Mouse (Mus musculus): ENCODE measurements around the gene Gm45808. TPM values are rescaled to one million over a fixed set of nuclear protein-coding genes. Genes with fewer than 3 reads are reported as not detected.

Gm45808 gene
- not detected for total RNA-seq (2023)

GRCm38 (mm10) chr7:45486761-45487415 lies at the start of gene Gm45808:
Gene Gm45808, minus strand, starts transcription at chr7:45486811.

GRCm38 (mm10) chr7:45525809-45526473 lies 39.3 kb upstream of the Gm45808 start, which contains the start of the genes Ppp1r15a and Plekha4:
Gene Ppp1r15a, minus strand, starts transcription at chr7:45526268.
Gene Plekha4, plus strand, starts transcription at chr7:45526330.

GRCm38 (mm10) chr7:45509912-45510787 lies 23.5 kb upstream of the Gm45808 start, which contains the start of gene Nucb1:
Gene Nucb1, minus strand, starts transcription at chr7:45510406.

GRCm38 (mm10) chr7:45488293-45489204 lies 1.9 kb upstream of the Gm45808 start, which contains the start of gene Dhdh:
Gene Dhdh, minus strand, starts transcription at chr7:45488805.

GRCm38 (mm10) chr7:45481374-45481927 lies 5.2 kb downstream of the Gm45808 start, which contains the start of gene Tulp2:
Gene Tulp2, plus strand, starts transcription at chr7:45481877.

GRCm38 (mm10) chr7:45466283-45467089 lies 20.1 kb downstream of the Gm45808 start, which contains the start of gene Bax:
Gene Bax, minus strand, starts transcription at chr7:45466898.

GRCm38 (mm10) chr7:45459564-45460140 lies 27.0 kb downstream of the Gm45808 start, which contains the start of gene Ftl1:
Gene Ftl1, minus strand, starts transcription at chr7:45459884.

GRCm38 (mm10) chr7:45437521-45438276 lies 48.9 kb downstream of the Gm45808 start, which contains the start of gene Ruvbl2:
Gene Ruvbl2, minus strand, starts transcription at chr7:45438096.

GRCm38 (mm10) chr7:45434203-45435015 lies 52.2 kb downstream of the Gm45808 start, which contains the start of gene Gys1:
Gene Gys1, plus strand, starts transcription at chr7:45434844.

GRCm38 (mm10) chr7:45420615-45420919 lies 66.0 kb downstream of the Gm45808 start, which contains the start of gene Lhb:
Gene Lhb, plus strand, starts transcription at chr7:45420820.

Other genes starting within 250 kb of the Gm45808 start
- 100 to 1,000 TPM; 270 to 288 TPM for gene Cd37, start 247.7 kb downstream of the Gm45808 start, total RNA-seq (2023)
- gene Slc6a16, start 245.7 kb downstream of the Gm45808 start, total RNA-seq (2023): not detected
- not detected for gene Slc6a21, start 209.3 kb downstream of the Gm45808 start, total RNA-seq (2023)
- 10 to 100 TPM; 11.4 to 15.3 TPM for gene Trpm4, start 153.0 kb downstream of the Gm45808 start, total RNA-seq (2023)
- not detected for gene Hrc, start 151.5 kb downstream of the Gm45808 start, total RNA-seq (2023)
- gene Ppfia3, start 119.8 kb downstream of the Gm45808 start, total RNA-seq (2023): under 1 TPM; 0.15 to 0.50 TPM
- gene Lin7b, start 116.2 kb downstream of the Gm45808 start, total RNA-seq (2023): 1 to 10 TPM; 3.0 to 3.6 TPM
- gene Snrnp70, start 91.1 kb downstream of the Gm45808 start, total RNA-seq (2023): 100 to 1,000 TPM; 682 to 709 TPM
- gene Kcna7, start 81.2 kb downstream of the Gm45808 start, total RNA-seq (2023): not detected
- not detected for gene Ntf5, start 73.1 kb downstream of the Gm45808 start, total RNA-seq (2023)
- gene Lhb, start 66.0 kb downstream of the Gm45808 start, total RNA-seq (2023): not detected
- gene Gys1, start 52.0 kb downstream of the Gm45808 start, total RNA-seq (2023): 1 to 10 TPM; 6.5 to 6.8 TPM
- gene Ruvbl2, start 48.7 kb downstream of the Gm45808 start, total RNA-seq (2023): 10 to 100 TPM; 48.6 to 51.6 TPM
- 100 to 1,000 TPM; 409 to 413 TPM for gene Ftl1, start 26.9 kb downstream of the Gm45808 start, total RNA-seq (2023)
- 10 to 100 TPM; 79.4 to 86.6 TPM for gene Bax, start 19.9 kb downstream of the Gm45808 start, total RNA-seq (2023)
- gene Tulp2, start 4.9 kb downstream of the Gm45808 start, total RNA-seq (2023): not detected
- under 1 TPM; 0.62 to 0.96 TPM for gene Dhdh, start 2.0 kb upstream of the Gm45808 start, total RNA-seq (2023)
- 100 to 1,000 TPM in 1 of 2 experiments, 10 to 100 TPM in 1; 99.7 to 118 TPM for gene Nucb1, start 23.6 kb upstream of the Gm45808 start, total RNA-seq (2023)
- 100 to 1,000 TPM; 770 to 887 TPM for gene Ppp1r15a, start 39.5 kb upstream of the Gm45808 start, total RNA-seq (2023)
- gene Plekha4, start 39.5 kb upstream of the Gm45808 start, total RNA-seq (2023): 1 to 10 TPM; 1.2 to 1.4 TPM
- gene Hsd17b14, start 68.1 kb upstream of the Gm45808 start, total RNA-seq (2023): not detected
- gene Bcat2, start 83.3 kb upstream of the Gm45808 start, total RNA-seq (2023): 10 to 100 TPM; 38.7 to 43.5 TPM
- not detected for gene Fgf21, start 128.7 kb upstream of the Gm45808 start, total RNA-seq (2023)
- not detected for gene Fut1, start 130.5 kb upstream of the Gm45808 start, total RNA-seq (2023)
- not detected for gene Izumo1, start 135.0 kb upstream of the Gm45808 start, total RNA-seq (2023)
- under 1 TPM in 1 of 2 experiments, not detected in 1; 0.38 TPM for gene Rasip1, start 140.7 kb upstream of the Gm45808 start, total RNA-seq (2023)
- gene Mamstr, start 153.2 kb upstream of the Gm45808 start, total RNA-seq (2023): not detected
- gene Fut2, start 179.6 kb upstream of the Gm45808 start, total RNA-seq (2023): not detected
- gene Ntn5, start 197.2 kb upstream of the Gm45808 start, total RNA-seq (2023): under 1 TPM; 0.35 to 0.65 TPM
- under 1 TPM in 1 of 2 experiments, not detected in 1; 0.20 TPM for gene Sec1, start 207.6 kb upstream of the Gm45808 start, total RNA-seq (2023)
- gene Car11, start 213.0 kb upstream of the Gm45808 start, total RNA-seq (2023): 10 to 100 TPM in 1 of 2 experiments, 1 to 10 TPM in 1; 8.9 to 10.2 TPM
- gene Dbp, start 218.3 kb upstream of the Gm45808 start, total RNA-seq (2023): 10 to 100 TPM; 34.0 to 37.7 TPM
- 1,000 to 10,000 TPM; 3,079 to 3,201 TPM for gene Rpl18, start 228.6 kb upstream of the Gm45808 start, total RNA-seq (2023)
- gene Sphk2, start 231.2 kb upstream of the Gm45808 start, total RNA-seq (2023): 10 to 100 TPM; 30.7 to 34.0 TPM
- gene Fam83e, start 234.4 kb upstream of the Gm45808 start, total RNA-seq (2023): 1 to 10 TPM; 1.6 to 2.1 TPM
- not detected for gene Spaca4, start 239.0 kb upstream of the Gm45808 start, total RNA-seq (2023)